Mouse (Mus musculus) midbrain, embryonic 15.5 days (tissue): ENCODE measurements at regions not wholly inside any gene's neighbourhood (a gene's known extent, or its start where the extent isn't known, plus 50 kb on each side); places are given as distances from the start of the nearest gene placed in this dataset.

Experiments
- ATAC-seq: fragments of 200-750 bp; cut with Nextera tagmentation; replicated peaks from 2 replicates; pipeline ENCODE4 v1.8.0; 2017; ENCODE audit warnings: moderate TSS enrichment
- H3K27ac ChIP-seq: fragments of 300-500 bp; sonication (generic); 2 replicates; pipeline ENCODE4 v1.5.1; 2015; ENCODE audit warnings: mild to moderate bottlenecking, inconsistent platforms
- H3K27me3 ChIP-seq: fragments of 300-500 bp; sonication (generic); replicated peaks from 2 replicates; pipeline ENCODE4 v1.6.1; 2015; ENCODE audit warnings: inconsistent platforms
- H3K36me3 ChIP-seq: fragments of 300-500 bp; sonication (generic); replicated peaks from 2 replicates; pipeline ENCODE4 v1.6.1; 2015; ENCODE audit warnings: inconsistent platforms
- H3K4me1 ChIP-seq: fragments of 300-500 bp; sonication (generic); 2 replicates; pipeline ENCODE4 v1.6.1; 2015; ENCODE audit warnings: inconsistent platforms
- H3K4me2 ChIP-seq: fragments of 300-500 bp; sonication (generic); 2 replicates; pipeline ENCODE4 v1.6.1; 2015; ENCODE audit warnings: inconsistent platforms, mild to moderate bottlenecking, moderate library complexity
- H3K4me3 ChIP-seq: fragments of 300-500 bp; sonication (generic); 2 replicates; pipeline ENCODE4 v1.5.1; 2015; ENCODE audit warnings: mild to moderate bottlenecking, inconsistent platforms
- H3K9ac ChIP-seq: fragments of 300-500 bp; sonication (generic); 2 replicates; pipeline ENCODE4 v1.6.1; 2015; ENCODE audit warnings: mild to moderate bottlenecking, inconsistent platforms
- H3K9me3 ChIP-seq: fragments of 300-500 bp; sonication (generic); 2 replicates; pipeline ENCODE4 v1.6.1; 2016; ENCODE audit warnings: inconsistent platforms
- WGBS: fragments of 180-500 bp; shearing (Covaris S2); methylation state at CpG from one replicate; pipeline ENCODE4 v1.1.7; 2015; ENCODE audit warnings: mixed read lengths; 5-methylcytosine and 5-hydroxymethylcytosine counted together

DNA sequence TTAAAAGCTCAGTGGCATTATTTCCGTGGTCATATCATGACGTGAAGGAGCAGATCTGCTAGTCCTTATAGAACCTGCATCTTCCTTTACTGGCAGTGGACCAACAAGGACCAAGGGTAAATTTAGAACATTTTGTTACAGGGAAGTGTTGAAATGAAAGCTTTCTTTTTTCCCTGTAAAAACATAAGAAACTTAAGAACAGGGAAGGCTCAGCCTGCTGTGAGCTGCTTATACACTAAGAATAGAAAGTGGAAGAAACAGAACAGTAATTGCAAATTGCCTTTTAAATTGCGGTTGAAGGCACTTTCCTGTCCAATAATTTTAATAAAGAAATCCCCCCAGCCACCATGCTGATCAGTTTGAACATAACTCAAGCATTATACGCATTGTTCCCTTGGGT lies 140.4 kb downstream of the Lca5 start:
- Histone ChIP-seq H3K4me2 (no peak overlapping the region), H3K27me3 (no peaks in the 10 kb centered on the region), H3K9ac (no peak overlapping the region), H3K4me3 (no peak overlapping the region), H3K27ac (no peak overlapping the region), H3K36me3 (no peaks in the 10 kb centered on the region), H3K4me1 (no peaks in the 10 kb centered on the region), H3K9me3 (no peaks in the 10 kb centered on the region)
- ATAC-seq: no peak
- WGBS: 68% methylated on average over 4 of the region's 4 CpGs

DNA sequence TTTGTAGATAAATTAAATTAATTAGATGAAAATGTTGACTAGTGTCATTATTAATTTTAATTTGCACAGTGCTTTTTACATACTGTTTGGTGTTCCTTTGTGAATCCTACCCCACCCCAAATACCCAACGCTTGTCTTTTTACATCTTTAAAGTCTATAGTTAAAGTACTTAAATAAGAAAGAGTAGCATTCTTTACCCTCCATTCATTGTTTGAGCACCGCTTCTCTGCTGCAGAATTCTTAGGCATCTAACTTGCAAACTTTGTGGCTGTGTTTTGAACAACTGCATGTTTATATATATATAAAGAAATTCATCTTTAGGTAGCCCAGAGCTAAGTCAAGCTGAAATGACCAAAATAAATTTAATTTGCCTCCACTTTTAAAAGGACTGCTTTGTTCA lies 140.9 kb downstream of the Lca5 start:
- Histone ChIP-seq H3K36me3 (no peaks in the 10 kb centered on the region), H3K4me3 (no peak overlapping the region), H3K9me3 (no peaks in the 10 kb centered on the region), H3K27me3 (no peaks in the 10 kb centered on the region), H3K9ac (no peak overlapping the region), H3K27ac (no peak overlapping the region), H3K4me2 (no peak overlapping the region), H3K4me1 (no peaks in the 10 kb centered on the region)
- no peak for ATAC-seq
- WGBS: 60% methylated on average over 2 of the region's 2 CpGs

DNA sequence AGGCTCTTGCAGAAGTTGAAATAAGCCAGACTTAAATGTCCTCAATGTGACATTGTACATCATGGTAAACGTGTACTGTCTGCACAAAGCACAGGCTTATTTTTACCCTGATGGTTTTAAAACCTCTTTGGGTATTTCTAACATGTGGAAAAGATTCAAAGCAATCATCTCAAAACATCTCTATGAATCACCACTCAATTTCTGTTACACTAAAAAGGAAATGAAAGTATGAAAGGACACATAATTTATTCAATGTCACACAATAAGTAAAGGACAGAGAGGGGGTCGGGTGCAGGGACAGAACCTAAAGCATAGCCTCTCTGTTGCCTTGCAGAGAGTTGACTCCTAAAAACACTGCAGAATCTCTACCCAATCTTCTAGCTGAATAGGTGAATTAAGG lies 141.3 kb downstream of the Lca5 start:
- Histone ChIP-seq H3K36me3 (no peaks in the 10 kb centered on the region), H3K9ac (no peak overlapping the region), H3K4me2 (no peak overlapping the region), H3K27ac (no peak overlapping the region), H3K9me3 (no peaks in the 10 kb centered on the region), H3K4me3 (no peak overlapping the region), H3K27me3 (no peaks in the 10 kb centered on the region), H3K4me1 (no peaks in the 10 kb centered on the region)
- no peak for ATAC-seq
- WGBS: 50% methylated on average over 2 of the region's 2 CpGs

DNA sequence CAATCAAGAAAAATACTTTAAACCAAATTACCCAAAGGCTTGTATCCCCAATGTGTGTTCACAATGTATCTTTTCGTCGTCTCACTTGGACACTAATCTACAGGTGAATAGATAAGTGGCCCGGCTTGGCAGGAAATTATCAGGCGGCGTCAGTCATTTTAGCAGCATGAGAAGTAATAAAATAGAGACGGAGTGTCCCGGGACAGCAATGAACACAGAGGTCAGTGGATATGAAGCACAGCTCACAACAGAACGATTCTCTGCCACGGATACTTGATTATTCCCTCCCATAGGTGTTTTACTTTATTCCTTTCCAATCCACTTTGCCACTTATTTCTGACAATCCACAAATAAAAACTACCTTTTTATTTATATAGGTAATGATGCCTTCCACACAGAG lies 145.5 kb downstream of the Lca5 start:
- no peaks in the 10 kb centered on the region for H3K9me3 ChIP-seq
- no peak overlapping the region for H3K9ac ChIP-seq
- H3K27ac ChIP-seq: no peak overlapping the region
- H3K36me3 ChIP-seq: no peaks in the 10 kb centered on the region
- no peaks in the 10 kb centered on the region for H3K27me3 ChIP-seq
- no peak overlapping the region for H3K4me2 ChIP-seq
- 88% methylated on average over 9 of the region's 9 CpGs for WGBS
- no peaks in the 10 kb centered on the region for H3K4me1 ChIP-seq
- no peak for ATAC-seq
- H3K4me3 ChIP-seq: no peak overlapping the region

DNA sequence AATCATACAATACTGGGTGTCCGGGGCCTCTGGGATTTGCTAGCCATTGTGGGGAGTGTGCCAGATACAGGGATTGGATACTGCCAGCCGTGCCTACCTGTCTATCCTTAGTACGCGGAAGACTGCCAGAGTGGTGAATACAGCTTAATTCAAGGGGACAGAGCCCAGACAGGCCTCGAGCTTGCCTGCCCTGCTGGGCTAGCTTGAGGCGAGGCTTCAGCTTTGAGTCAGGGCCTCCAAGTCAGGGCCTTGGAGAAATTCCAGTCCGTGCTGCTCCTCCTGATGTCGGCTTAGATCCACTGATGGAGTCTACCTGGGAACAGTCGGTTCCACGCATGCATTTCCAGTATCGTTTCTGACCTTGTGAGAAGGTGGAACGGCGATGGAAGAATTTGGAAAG lies 146.5 kb downstream of the Lca5 start:
- Histone ChIP-seq H3K4me1 (no peaks in the 10 kb centered on the region), H3K9ac (no peak overlapping the region), H3K4me2 (no peak overlapping the region), H3K9me3 (no peaks in the 10 kb centered on the region), H3K27me3 (no peaks in the 10 kb centered on the region), H3K36me3 (no peaks in the 10 kb centered on the region), H3K4me3 (no peak overlapping the region), H3K27ac (no peak overlapping the region)
- no peak for ATAC-seq
- 86% methylated on average over 13 of the region's 13 CpGs for WGBS

DNA sequence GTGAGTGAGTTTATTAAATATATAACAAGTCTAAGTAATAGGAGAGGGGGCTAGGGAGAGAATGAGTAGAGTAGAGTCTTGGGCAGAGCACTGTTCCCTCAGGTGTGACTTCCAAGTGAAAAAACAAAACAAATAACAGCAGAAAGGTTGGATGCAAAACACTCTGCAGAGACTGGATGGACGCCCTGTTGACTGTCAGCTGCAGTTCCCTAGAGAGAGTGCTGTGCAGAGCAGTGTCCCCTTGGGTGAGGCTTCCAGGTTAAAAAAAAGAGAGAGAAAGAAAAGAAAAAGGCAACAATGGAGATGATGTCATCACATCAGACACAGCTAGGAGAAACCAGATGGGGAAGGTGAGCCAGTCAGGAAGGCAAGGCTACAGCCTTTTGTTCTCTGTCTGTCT lies 137.6 kb upstream of the Hmgn3 start:
- H3K27ac ChIP-seq: no peak overlapping the region
- no peak overlapping the region for H3K9ac ChIP-seq
- ATAC-seq: no peak
- H3K4me3 ChIP-seq: no peak overlapping the region
- H3K4me2 ChIP-seq: no peak overlapping the region
- no peaks in the 10 kb centered on the region for H3K9me3 ChIP-seq
- WGBS: 48% methylated on average over 1 of the region's 1 CpGs
- H3K36me3 ChIP-seq: no peaks in the 10 kb centered on the region
- no peaks in the 10 kb centered on the region for H3K27me3 ChIP-seq
- no peaks in the 10 kb centered on the region for H3K4me1 ChIP-seq

DNA sequence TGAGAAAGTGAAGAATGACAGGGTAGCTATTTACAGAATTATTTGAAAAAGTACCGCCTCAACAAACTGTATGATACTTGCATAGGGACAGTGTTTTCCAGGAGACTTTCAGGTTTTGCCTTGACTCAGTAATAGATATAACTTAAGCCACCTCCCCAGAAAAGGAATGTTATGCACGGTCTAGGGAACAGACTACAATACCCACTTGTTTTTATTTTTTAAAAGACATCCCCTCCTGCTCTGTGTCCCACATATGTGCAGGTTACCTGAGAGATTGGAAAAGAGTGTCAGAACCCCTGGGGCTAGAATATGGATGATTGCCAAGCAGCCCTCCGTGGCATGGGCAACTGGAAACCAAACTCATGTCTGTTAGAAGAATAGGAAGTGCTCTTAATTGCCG lies 137.2 kb upstream of the Hmgn3 start:
- WGBS: 65% methylated on average over 4 of the region's 4 CpGs
- no peak overlapping the region for H3K27ac ChIP-seq
- H3K9ac ChIP-seq: no peak overlapping the region
- no peak overlapping the region for H3K4me2 ChIP-seq
- H3K4me1 ChIP-seq: no peaks in the 10 kb centered on the region
- H3K9me3 ChIP-seq: no peaks in the 10 kb centered on the region
- no peak for ATAC-seq
- H3K36me3 ChIP-seq: no peaks in the 10 kb centered on the region
- no peak overlapping the region for H3K4me3 ChIP-seq
- H3K27me3 ChIP-seq: no peaks in the 10 kb centered on the region

DNA sequence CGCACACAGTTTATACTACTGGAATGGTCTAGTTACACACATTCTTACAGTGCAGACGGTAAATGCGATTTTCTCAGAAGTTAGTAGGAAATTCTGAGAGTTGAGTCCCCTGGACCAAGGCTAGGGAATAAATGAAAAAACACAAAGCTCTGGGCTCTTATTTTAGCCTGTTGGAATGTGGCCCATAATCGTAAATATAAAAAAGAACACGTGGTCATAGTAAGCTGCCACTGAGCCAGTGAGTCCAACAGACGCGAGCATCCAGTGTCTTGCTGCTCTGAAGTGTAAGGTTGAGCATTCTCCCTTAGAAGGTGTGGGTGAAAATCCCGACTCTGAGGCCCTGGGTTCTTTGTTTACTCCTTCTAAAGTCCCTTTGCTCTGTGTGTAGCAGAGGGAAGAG lies 136.8 kb upstream of the Hmgn3 start:
- Histone ChIP-seq H3K4me3 (no peak overlapping the region), H3K4me2 (no peak overlapping the region), H3K9me3 (no peaks in the 10 kb centered on the region), H3K36me3 (no peaks in the 10 kb centered on the region), H3K27ac (no peak overlapping the region), H3K27me3 (no peaks in the 10 kb centered on the region), H3K9ac (no peak overlapping the region), H3K4me1 (no peaks in the 10 kb centered on the region)
- WGBS: 79% methylated on average over 8 of the region's 8 CpGs
- ATAC-seq: no peak

DNA sequence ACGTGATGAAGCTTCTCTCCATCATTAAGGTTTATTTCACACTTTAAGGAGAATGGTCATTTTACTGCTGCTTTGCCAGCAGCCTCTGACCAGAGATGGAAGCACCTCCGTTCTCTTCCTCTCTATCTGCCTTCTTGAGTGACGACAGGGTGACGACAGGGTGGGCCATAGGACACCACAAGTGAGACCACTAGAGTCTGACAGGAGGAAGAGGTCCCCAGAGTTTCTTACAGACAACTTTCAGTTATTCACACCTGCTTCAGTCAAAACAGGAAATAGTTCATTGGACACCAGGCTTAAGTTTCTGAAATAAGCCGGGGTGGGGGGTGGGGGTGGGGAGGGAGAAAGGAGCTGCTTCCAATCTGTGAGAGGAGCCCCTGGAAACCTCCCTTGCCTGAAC lies 131.3 kb upstream of the Hmgn3 start:
- Histone ChIP-seq H3K9me3 (no peaks in the 10 kb centered on the region), H3K4me3 (no peak overlapping the region), H3K27ac (no peak overlapping the region), H3K27me3 (no peaks in the 10 kb centered on the region), H3K9ac (no peak overlapping the region), H3K4me2 (no peak overlapping the region), H3K36me3 (no peaks in the 10 kb centered on the region), H3K4me1 (no peaks in the 10 kb centered on the region)
- no peak for ATAC-seq
- WGBS: 82% methylated on average over 5 of the region's 5 CpGs

DNA sequence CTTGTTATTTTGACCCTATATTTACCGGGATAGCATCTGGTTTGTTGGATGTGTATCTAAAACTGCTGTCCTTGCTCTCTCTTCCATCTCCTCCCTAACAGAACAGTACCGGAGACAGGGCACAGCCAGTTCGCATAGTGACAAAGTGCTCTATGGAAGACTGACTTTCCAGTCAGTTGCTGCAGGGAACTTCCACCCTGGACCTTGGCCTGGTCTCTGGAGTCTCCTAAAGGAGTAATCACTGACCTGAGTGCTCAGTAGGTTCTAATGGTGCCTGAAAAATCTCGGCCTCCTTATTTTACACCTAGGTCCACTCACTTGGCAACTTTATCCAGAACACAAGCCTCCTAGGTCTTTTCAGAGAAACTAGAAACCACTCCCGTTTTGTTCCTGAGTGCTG lies 130.9 kb upstream of the Hmgn3 start:
- Histone ChIP-seq H3K9ac (no peak overlapping the region), H3K27ac (no peak overlapping the region), H3K9me3 (no peaks in the 10 kb centered on the region), H3K4me3 (no peak overlapping the region), H3K27me3 (no peaks in the 10 kb centered on the region), H3K4me1 (no peaks in the 10 kb centered on the region), H3K4me2 (no peak overlapping the region), H3K36me3 (no peaks in the 10 kb centered on the region)
- no peak for ATAC-seq
- WGBS: 87% methylated on average over 5 of the region's 5 CpGs

DNA sequence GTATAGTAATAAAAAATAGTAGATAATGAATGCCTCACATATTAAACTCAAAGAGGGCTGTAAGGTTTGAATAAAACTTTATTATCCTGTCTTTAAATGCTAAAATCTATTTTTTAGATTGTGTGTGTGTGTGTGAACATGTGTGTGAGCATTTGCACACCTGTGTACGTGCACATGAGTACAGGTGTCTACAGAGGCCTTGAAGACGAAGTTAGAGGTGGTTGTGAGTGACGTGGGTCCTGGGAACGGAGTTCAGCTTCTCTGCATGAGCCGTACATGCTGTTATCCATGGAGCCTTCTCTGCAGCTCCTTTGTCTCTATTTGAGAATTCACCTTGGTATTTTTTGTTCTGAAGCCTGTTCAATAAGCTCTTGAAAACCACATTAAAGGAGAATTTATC lies 129.8 kb upstream of the Hmgn3 start:
- Histone ChIP-seq H3K36me3 (no peaks in the 10 kb centered on the region), H3K9me3 (no peaks in the 10 kb centered on the region), H3K4me3 (no peak overlapping the region), H3K4me1 (no peaks in the 10 kb centered on the region), H3K27me3 (no peaks in the 10 kb centered on the region), H3K4me2 (no peak overlapping the region), H3K27ac (no peak overlapping the region), H3K9ac (no peak overlapping the region)
- WGBS: 85% methylated on average over 5 of the region's 5 CpGs
- ATAC-seq: no peak

DNA sequence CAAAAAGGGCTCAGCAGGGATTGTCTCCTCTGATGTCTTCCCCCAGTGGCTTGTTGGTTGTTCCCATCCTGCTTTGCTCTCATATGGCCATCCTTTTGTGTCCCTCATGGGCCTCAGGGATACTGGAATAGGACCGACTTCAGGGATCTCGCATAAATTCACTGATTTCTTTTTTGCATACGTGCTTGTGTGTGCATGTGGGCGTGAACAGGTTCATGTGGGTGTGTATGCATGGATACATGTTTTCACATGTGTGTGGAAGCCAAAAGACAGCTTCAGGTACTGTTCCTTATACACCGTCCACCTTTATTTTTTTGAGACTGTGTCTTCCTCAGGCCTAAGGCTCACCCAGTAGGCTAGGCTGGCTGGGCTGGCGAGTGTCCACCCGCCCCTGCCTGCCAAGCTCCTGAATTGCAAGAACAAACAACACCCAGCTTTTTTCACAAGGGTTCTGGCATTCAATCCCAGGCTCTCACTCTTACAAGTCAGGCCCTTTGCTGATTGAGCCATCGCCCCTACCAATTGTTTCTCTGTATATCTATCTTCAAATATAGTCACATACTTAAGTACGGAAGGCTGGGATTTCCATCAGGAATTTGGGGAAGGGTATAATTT lies 127.0 kb upstream of the Hmgn3 start:
- ATAC-seq: no peak
- WGBS: 86% methylated on average over 9 of the region's 9 CpGs
- Histone ChIP-seq H3K36me3 (no peaks in the 10 kb centered on the region), H3K4me1 (no peaks in the 10 kb centered on the region), H3K9ac (no peak overlapping the region), H3K4me3 (no peak overlapping the region), H3K27me3 (no peaks in the 10 kb centered on the region), H3K27ac (no peak overlapping the region), H3K4me2 (no peak overlapping the region), H3K9me3 (no peaks in the 10 kb centered on the region)

DNA sequence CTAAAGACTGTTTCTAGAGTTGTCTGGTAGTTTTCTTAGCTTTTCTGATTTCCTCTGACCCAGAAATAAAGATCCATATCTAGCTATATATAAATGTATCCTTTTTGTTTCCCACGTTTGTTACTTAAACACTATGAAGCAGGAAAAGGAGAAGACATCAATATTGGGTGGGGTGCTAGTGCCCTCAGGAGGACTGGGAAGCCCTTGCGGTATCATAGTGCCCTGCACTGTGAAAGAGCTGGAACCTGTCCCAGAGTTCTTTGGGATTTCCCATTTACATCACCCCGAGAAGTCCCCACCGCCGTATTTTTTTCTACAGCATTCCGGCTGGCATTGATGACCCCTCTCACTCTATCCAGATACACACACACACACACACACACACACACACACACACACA lies 119.3 kb upstream of the Hmgn3 start:
- H3K4me1 ChIP-seq: no peaks in the 10 kb centered on the region
- no peaks in the 10 kb centered on the region for H3K9me3 ChIP-seq
- H3K36me3 ChIP-seq: no peaks in the 10 kb centered on the region
- H3K9ac ChIP-seq: no peak overlapping the region
- no peak overlapping the region for H3K27ac ChIP-seq
- no peak for ATAC-seq
- no peak overlapping the region for H3K4me2 ChIP-seq
- H3K27me3 ChIP-seq: no peaks in the 10 kb centered on the region
- 70% methylated on average over 6 of the region's 6 CpGs for WGBS
- H3K4me3 ChIP-seq: no peak overlapping the region

DNA sequence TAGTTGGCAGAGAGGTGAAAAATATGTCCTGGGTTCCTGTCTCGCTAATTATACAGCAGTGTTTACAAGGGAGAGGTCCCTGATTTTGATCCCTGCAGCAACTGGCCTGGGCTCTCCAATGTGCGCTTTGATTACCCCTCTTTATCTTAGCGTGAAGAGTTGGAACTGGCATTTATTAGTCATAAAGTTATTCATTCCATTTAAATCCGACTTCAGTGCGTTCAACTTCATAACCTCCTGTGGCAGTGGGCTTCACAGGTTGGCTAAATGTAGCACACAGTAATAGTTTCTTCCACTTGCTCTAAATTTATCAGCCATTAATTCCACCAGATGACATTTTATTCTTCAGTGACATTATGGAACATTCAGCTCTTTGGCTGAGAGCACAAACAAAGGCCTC lies 113.0 kb upstream of the Hmgn3 start:
- H3K9me3 ChIP-seq: no peaks in the 10 kb centered on the region
- no peak overlapping the region for H3K9ac ChIP-seq
- no peak overlapping the region for H3K27ac ChIP-seq
- no peak overlapping the region for H3K4me3 ChIP-seq
- no peaks in the 10 kb centered on the region for H3K4me1 ChIP-seq
- no peaks in the 10 kb centered on the region for H3K36me3 ChIP-seq
- ATAC-seq: no peak
- no peaks in the 10 kb centered on the region for H3K27me3 ChIP-seq
- H3K4me2 ChIP-seq: no peak overlapping the region
- WGBS: 74% methylated on average over 5 of the region's 5 CpGs
